21 mouse cellular contexts compared by ENCODE assay signal in genomic region chr8:125043394-125043793, GRCm38 (mm10). TPM values are rescaled to one million over a fixed set of nuclear protein-coding genes. Genes with fewer than 3 reads are reported as not detected.
A peak's percentile ranks its signal among the peaks of the same experiment; 100 is the strongest.
DNase-seq lines count a peak whose midpoint lies in the region; ATAC-seq and TF ChIP-seq lines count a peak whose summit lies in the region.
"Had no signal": no experiment of that assay in that cellular context is flagged by ENCODE, and none has a peak within 500 bp of the region (broad histone marks: within the 10 kb centered on the region; RNA-seq: fewer than 3 reads in every experiment).

No protein-coding gene starts in this region.

- peaks cover 9% of the 10 kb centered on the region; the same call in 1 of the 2 replicates for H3K4me1 ChIP-seq in kidney, embryonic 15.5 days
- peaks cover 37% of the 10 kb centered on the region for H3K4me1 ChIP-seq in embryonic facial prominence, embryonic 13.5 days
- H3K4me1 ChIP-seq in limb, embryonic 12.5 days (replicated peaks) = peaks cover 22% of the 10 kb centered on the region
- H3K4me1 ChIP-seq in stomach, postnatal 0 days (replicated peaks; ENCODE audit: control insufficient read depth, insufficient read depth) = no peaks in the 10 kb centered on the region
- H3K4me1 ChIP-seq in hindbrain, embryonic 14.5 days (replicated peaks; ENCODE audit: control insufficient read depth, insufficient read depth, low read length) = no peaks in the 10 kb centered on the region
- H3K4me1 ChIP-seq: forebrain, embryonic 15.5 days had no signal

- H3K4me3 ChIP-seq in kidney, embryonic 15.5 days (replicated peaks) = no peak overlapping the region
- H3K4me3 ChIP-seq in embryonic facial prominence, embryonic 13.5 days = no peak overlapping the region
- H3K4me3 ChIP-seq in limb, embryonic 12.5 days (replicated peaks) = no peak overlapping the region
- no peak overlapping the region for H3K4me3 ChIP-seq in stomach, postnatal 0 days (ENCODE audit: low read depth, low read length)
- no peak overlapping the region for H3K4me3 ChIP-seq in hindbrain, embryonic 14.5 days (replicated peaks; ENCODE audit: low read length)
- H3K4me3 ChIP-seq: erythroblast, embryonic 14.5 days; forebrain, embryonic 15.5 days; heart, embryonic 13.5 days; hindbrain, embryonic 10.5 days; midbrain, embryonic 10.5 days had no signal

- no peak for TF ChIP-seq EP300 in stomach, postnatal 0 days (optimal IDR thresholded peaks at IDR 0.05)

- no peaks in the 10 kb centered on the region for H3K27me3 ChIP-seq in kidney, embryonic 15.5 days
- no peaks in the 10 kb centered on the region for H3K27me3 ChIP-seq in embryonic facial prominence, embryonic 13.5 days
- no peaks in the 10 kb centered on the region for H3K27me3 ChIP-seq in limb, embryonic 12.5 days
- no peaks in the 10 kb centered on the region for H3K27me3 ChIP-seq in stomach, postnatal 0 days (ENCODE audit: control insufficient read depth, insufficient read depth, low read length)
- H3K27me3 ChIP-seq in hindbrain, embryonic 14.5 days (ENCODE audit: control insufficient read depth, insufficient read depth, low read length) = no peaks in the 10 kb centered on the region
- H3K27me3 ChIP-seq: forebrain, embryonic 15.5 days; heart, embryonic 13.5 days; Patski had no signal

- H3K27ac ChIP-seq in kidney, embryonic 15.5 days = 0 out of 2 replicates have a peak overlapping the region, but pooled peaks have one; percentile 0
- peak overlapping the region; percentile 70 for H3K27ac ChIP-seq in embryonic facial prominence, embryonic 13.5 days
- H3K27ac ChIP-seq in limb, embryonic 12.5 days = 0 out of 2 replicates have a peak overlapping the region, but pooled peaks have one; percentile 50
- 0 out of 2 replicates have a peak overlapping the region, but pooled peaks have one; percentile 24 for H3K27ac ChIP-seq in stomach, postnatal 0 days (replicated peaks)
- no peak overlapping the region; the same call in 1 of the 2 replicates for H3K27ac ChIP-seq in hindbrain, embryonic 14.5 days
- H3K27ac ChIP-seq: forebrain, embryonic 15.5 days; heart, embryonic 13.5 days; hindbrain, embryonic 10.5 days; macrophage; midbrain, embryonic 10.5 days had no signal

- DNase-seq in kidney, postnatal 4 days = no peak
- no peak for DNase-seq in stomach, postnatal 0 days (ENCODE audit: low spot score)
- DNase-seq in hindbrain, embryonic 14.5 days (ENCODE audit: low spot score) = no peak
- DNase-seq in layer of hippocampus, adult 11-12 months (ENCODE audit: low spot score) = no peak
- DNase-seq: adrenal gland, adult 8-10 months; cerebellum, adult 9-11 months; kidney, adult 8-10 months; kidney, postnatal 25 days; lung, adult 18-20 months; retina, postnatal 1 day had no signal

- no peak overlapping the region for H3K4me2 ChIP-seq in kidney, embryonic 15.5 days
- H3K4me2 ChIP-seq in embryonic facial prominence, embryonic 13.5 days = no peak overlapping the region
- no peak overlapping the region for H3K4me2 ChIP-seq in limb, embryonic 12.5 days
- no peak overlapping the region for H3K4me2 ChIP-seq in stomach, postnatal 0 days (replicated peaks; ENCODE audit: low read depth)
- no peak overlapping the region for H3K4me2 ChIP-seq in hindbrain, embryonic 14.5 days (replicated peaks)
- H3K4me2 ChIP-seq: forebrain, embryonic 15.5 days; heart, embryonic 13.5 days; liver, embryonic 11.5 days had no signal

- H3K9me3 ChIP-seq in kidney, embryonic 15.5 days (replicated peaks) = no peaks in the 10 kb centered on the region; the same call in 1 of the 2 replicates
- H3K9me3 ChIP-seq in embryonic facial prominence, embryonic 13.5 days = 0 out of 2 replicates have a peak, but pooled peaks cover 3% of the 10 kb centered on the region
- H3K9me3 ChIP-seq in limb, embryonic 12.5 days = peaks cover 12% of the 10 kb centered on the region; the same call in 1 of the 2 replicates
- H3K9me3 ChIP-seq in stomach, postnatal 0 days (ENCODE audit: control insufficient read depth, low read length) = no peaks in the 10 kb centered on the region
- no peaks in the 10 kb centered on the region for H3K9me3 ChIP-seq in hindbrain, embryonic 14.5 days (ENCODE audit: control insufficient read depth, low read length)
- H3K9me3 ChIP-seq: forebrain, embryonic 15.5 days; midbrain, embryonic 10.5 days had no signal

- no peak for ATAC-seq in kidney, embryonic 15.5 days (replicated peaks; ENCODE audit: low FRiP score)
- no peak for ATAC-seq in embryonic facial prominence, embryonic 13.5 days (ENCODE audit: insufficient number of reproducible peaks, insufficient read depth, low FRiP score, low TSS enrichment, low read depth)
- ATAC-seq in limb, embryonic 12.5 days (ENCODE audit: insufficient number of reproducible peaks, insufficient read depth, low FRiP score, low TSS enrichment, low read depth) = peak; percentile 37; the same call in 1 of the 2 replicates
- no peak for ATAC-seq in stomach, postnatal 0 days (ENCODE audit: low FRiP score, low TSS enrichment)
- no peak for ATAC-seq in hindbrain, embryonic 14.5 days (ENCODE audit: low FRiP score)
- ATAC-seq: forebrain, embryonic 15.5 days; Patski had no signal

- H3K36me3 ChIP-seq in kidney, embryonic 15.5 days = peaks cover 24% of the 10 kb centered on the region
- peaks cover 22% of the 10 kb centered on the region for H3K36me3 ChIP-seq in embryonic facial prominence, embryonic 13.5 days
- peaks cover 24% of the 10 kb centered on the region for H3K36me3 ChIP-seq in limb, embryonic 12.5 days
- H3K36me3 ChIP-seq in stomach, postnatal 0 days (ENCODE audit: control insufficient read depth, insufficient read depth, low read length) = no peaks in the 10 kb centered on the region
- H3K36me3 ChIP-seq in hindbrain, embryonic 14.5 days (replicated peaks; ENCODE audit: control insufficient read depth, insufficient read depth) = 0 out of 2 replicates have a peak, but pooled peaks cover 16% of the 10 kb centered on the region

- no peak overlapping the region for H3K9ac ChIP-seq in kidney, embryonic 15.5 days
- H3K9ac ChIP-seq in embryonic facial prominence, embryonic 13.5 days = no peak overlapping the region
- H3K9ac ChIP-seq in limb, embryonic 12.5 days (replicated peaks) = no peak overlapping the region
- no peak overlapping the region for H3K9ac ChIP-seq in stomach, postnatal 0 days (ENCODE audit: low read length)
- H3K9ac ChIP-seq in hindbrain, embryonic 14.5 days = no peak overlapping the region
- H3K9ac ChIP-seq: forebrain, embryonic 15.5 days; heart, embryonic 13.5 days had no signal

- TF ChIP-seq CTCF in stomach, postnatal 0 days (IDR thresholded peaks at IDR 0.05; ENCODE audit: low read depth) = no peak

- 79% methylated on average over 7 of the region's 7 CpGs for WGBS in kidney, embryonic 15.5 days
- 32% methylated on average over 7 of the region's 7 CpGs for WGBS in embryonic facial prominence, embryonic 13.5 days
- 59% methylated on average over 7 of the region's 7 CpGs for WGBS in limb, embryonic 12.5 days
- 60% methylated on average over 7 of the region's 7 CpGs for WGBS in stomach, postnatal 0 days
- 74% methylated on average over 7 of the region's 7 CpGs for WGBS in hindbrain, embryonic 14.5 days

RNA-seq across cellular contexts. Expression of gene Disc1, which starts 10.6 kb away (rescaled TPM):
- polyA plus RNA-seq in kidney, embryonic 15.5 days (2015; fragmentation: Nextera tagmentation; extraction: Ambion mirVana) = 2.1 and 3.6 TPM in 2 replicates
- 3.0 and 3.3 TPM in 2 replicates for polyA plus RNA-seq in embryonic facial prominence, embryonic 13.5 days (2015; fragmentation: Nextera tagmentation; extraction: Ambion mirVana)
- polyA plus RNA-seq in limb, embryonic 12.5 days (2016; fragmentation: Nextera tagmentation; extraction: Ambion mirVana) = 1.5 and 2.0 TPM in 2 replicates
- 0.39 and 0.53 TPM in 2 replicates for polyA plus RNA-seq in stomach, postnatal 0 days (2015; fragmentation: Nextera tagmentation; extraction: Ambion mirVana)
- polyA plus RNA-seq in hindbrain, embryonic 14.5 days (2014; fragmentation: Nextera tagmentation; extraction: Ambion mirVana) = 1.1 and 1.8 TPM in 2 replicates
- polyA plus RNA-seq: erythroblast, embryonic 14.5 days had no signal

RNA-seq across cellular contexts. Expression of gene Tsnax, which starts 30.6 kb away (rescaled TPM):
- 118 and 119 TPM in 2 replicates for polyA plus RNA-seq in kidney, embryonic 15.5 days (2015; fragmentation: Nextera tagmentation; extraction: Ambion mirVana)
- 136 and 149 TPM in 2 replicates for polyA plus RNA-seq in embryonic facial prominence, embryonic 13.5 days (2015; fragmentation: Nextera tagmentation; extraction: Ambion mirVana)
- polyA plus RNA-seq in limb, embryonic 12.5 days (2016; fragmentation: Nextera tagmentation; extraction: Ambion mirVana) = 134 and 142 TPM in 2 replicates
- polyA plus RNA-seq in stomach, postnatal 0 days (2015; fragmentation: Nextera tagmentation; extraction: Ambion mirVana) = 62.5 and 66.2 TPM in 2 replicates
- polyA plus RNA-seq in hindbrain, embryonic 14.5 days (2014; fragmentation: Nextera tagmentation; extraction: Ambion mirVana) = 218 and 247 TPM in 2 replicates
